Comparison of ENCODE assay signal across 11 mouse cellular contexts in the genomic region with DNA sequence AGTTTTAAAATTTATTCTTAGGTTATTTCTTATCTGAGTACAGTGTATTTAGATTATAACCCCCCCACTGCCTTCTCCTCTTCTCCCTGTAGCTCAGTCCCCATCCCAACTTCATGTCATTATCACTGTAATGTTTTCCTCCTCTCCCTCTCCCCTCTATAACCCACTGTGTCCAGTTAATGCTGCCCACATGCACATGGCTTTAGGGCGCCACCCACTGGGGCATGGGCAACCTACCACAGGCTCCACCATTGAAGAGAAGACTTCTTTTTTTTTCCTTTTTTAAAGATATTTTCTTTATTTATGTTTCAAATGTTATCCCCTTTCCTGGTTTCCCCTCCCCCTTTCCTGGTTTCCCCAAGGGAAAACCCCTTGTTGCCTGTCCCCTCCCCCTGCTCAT.
DNase-seq lines count a peak whose midpoint lies in the region; ATAC-seq lines count a peak whose summit lies in the region.
"Had no signal": no experiment of that assay in that cellular context is flagged by ENCODE, and none has a peak within 500 bp of the region (broad histone marks: within the 10 kb centered on the region; RNA-seq: fewer than 3 reads in every experiment).

No protein-coding gene starts in this region.

- H3K27ac ChIP-seq in limb, embryonic 11.5 days (replicated peaks; ENCODE audit: low read depth, low read length) = no peak overlapping the region
- no peak overlapping the region for H3K27ac ChIP-seq in limb, embryonic 10.5 days
- H3K27ac ChIP-seq in forebrain, embryonic 13.5 days = no peak overlapping the region
- H3K27ac ChIP-seq: lung, embryonic 15.5 days had no signal

- no peaks in the 10 kb centered on the region for H3K27me3 ChIP-seq in limb, embryonic 11.5 days (ENCODE audit: control insufficient read depth, insufficient read depth, low read length)
- H3K27me3 ChIP-seq in limb, embryonic 10.5 days (ENCODE audit: low read depth, poor library complexity, severe bottlenecking) = no peaks in the 10 kb centered on the region
- no peaks in the 10 kb centered on the region for H3K27me3 ChIP-seq in forebrain, embryonic 13.5 days
- H3K27me3 ChIP-seq: lung, embryonic 15.5 days had no signal

- no peaks in the 10 kb centered on the region for H3K36me3 ChIP-seq in limb, embryonic 11.5 days (ENCODE audit: control insufficient read depth, insufficient read depth, low read length)
- H3K36me3 ChIP-seq in limb, embryonic 10.5 days = no peaks in the 10 kb centered on the region
- no peaks in the 10 kb centered on the region for H3K36me3 ChIP-seq in forebrain, embryonic 13.5 days (ENCODE audit: poor library complexity, severe bottlenecking)
- H3K36me3 ChIP-seq: lung, embryonic 15.5 days had no signal

- no peak overlapping the region for H3K4me3 ChIP-seq in limb, embryonic 11.5 days (ENCODE audit: low read depth, low read length)
- H3K4me3 ChIP-seq in limb, embryonic 10.5 days = no peak overlapping the region
- H3K4me3 ChIP-seq in forebrain, embryonic 13.5 days = no peak overlapping the region
- H3K4me3 ChIP-seq: erythroblast, embryonic 14.5 days; lung, embryonic 15.5 days had no signal

- peak; percentile 26 to 63 for DNase-seq in cerebellum, postnatal 25 days
- no peak for DNase-seq in cerebellum, adult 9-11 months
- DNase-seq in limb, embryonic 11.5 days (ENCODE audit: low spot score) = peak; percentile 30
- DNase-seq in limb, embryonic 10.5 days (ENCODE audit: low spot score) = no peak
- peak; percentile 49 for DNase-seq in adrenal gland, postnatal 25 days
- peak; percentile 50 for DNase-seq in lung, postnatal 36 days
- no peak for DNase-seq in layer of hippocampus, adult 11-12 months (ENCODE audit: low spot score)

- no peak overlapping the region for H3K9ac ChIP-seq in limb, embryonic 11.5 days (ENCODE audit: low read length)
- H3K9ac ChIP-seq in forebrain, embryonic 13.5 days = no peak overlapping the region
- H3K9ac ChIP-seq: lung, embryonic 15.5 days had no signal

- no peaks in the 10 kb centered on the region for H3K9me3 ChIP-seq in limb, embryonic 11.5 days (ENCODE audit: control insufficient read depth, low read length)
- H3K9me3 ChIP-seq in limb, embryonic 10.5 days (replicated peaks) = no peaks in the 10 kb centered on the region
- H3K9me3 ChIP-seq in forebrain, embryonic 13.5 days (replicated peaks) = no peaks in the 10 kb centered on the region
- H3K9me3 ChIP-seq: G1E; lung, embryonic 15.5 days had no signal

- H3K4me1 ChIP-seq in limb, embryonic 11.5 days (ENCODE audit: control insufficient read depth, insufficient read depth, low read length) = no peaks in the 10 kb centered on the region
- 0 out of 2 replicates have a peak, but pooled peaks cover 3% of the 10 kb centered on the region for H3K4me1 ChIP-seq in limb, embryonic 10.5 days
- 0 out of 2 replicates have a peak, but pooled peaks cover 2% of the 10 kb centered on the region for H3K4me1 ChIP-seq in forebrain, embryonic 13.5 days
- H3K4me1 ChIP-seq: lung, embryonic 15.5 days had no signal

- WGBS in limb, embryonic 11.5 days = 43% methylated on average over 1 of the region's 1 CpGs
- 64% methylated on average over 1 of the region's 1 CpGs for WGBS in limb, embryonic 10.5 days
- 44% methylated on average over 1 of the region's 1 CpGs for WGBS in forebrain, embryonic 13.5 days

- H3K4me2 ChIP-seq in limb, embryonic 11.5 days (ENCODE audit: low read depth, severe bottlenecking) = no peak overlapping the region
- no peak overlapping the region for H3K4me2 ChIP-seq in forebrain, embryonic 13.5 days
- H3K4me2 ChIP-seq: lung, embryonic 15.5 days had no signal

- no peak for ATAC-seq in limb, embryonic 11.5 days (ENCODE audit: insufficient number of reproducible peaks, low FRiP score, low TSS enrichment, low read depth)
- no peak for ATAC-seq in forebrain, embryonic 13.5 days

Comparison
In these comparisons a context has a peak if more than half of its experiments do, and no peak if none do; other contexts are left out.
1. DNase-seq: peak in cerebellum, postnatal 25 days (2 of 2), limb, embryonic 11.5 days (single experiment), adrenal gland, postnatal 25 days (single experiment) and lung, postnatal 36 days (single experiment); none in cerebellum, adult 9-11 months (single experiment), limb, embryonic 10.5 days (single experiment) and layer of hippocampus, adult 11-12 months (single experiment).